Mouse (Mus musculus): ENCODE data around the gene Arg2.

Gene Arg2

GRCm38 (mm10) chr12:79201882-79202281, 71.3 kb downstream of the Arg2 start:
- ChIA-PET POLR2A (interaction anchor here in 1 of 4 experiments (0.9 kb wide), 1 partner anchor 11 kb away, joined by 4 read pairs; no protein-coding TSS in a partner anchor), CTCF (interaction anchor here in 1 of 4 experiments (1.2 kb wide), 1 partner anchor 8 kb away, joined by 3 read pairs; no protein-coding TSS in a partner anchor)
